Mouse (Mus musculus): ENCODE measurements around the gene Gm39566. TPM values are rescaled to one million over a fixed set of nuclear protein-coding genes. Genes with fewer than 3 reads are reported as not detected.
A peak's percentile ranks its signal among the peaks of the same experiment; 100 is the strongest.

The Gm39566 gene
- polyA plus RNA-seq, 1 experiment from 2014 or later, result not detected

GRCm38 (mm10) chr11:69800392-69801197 is 14.5 kb downstream of the Gm39566 start:
- peak overlapping the region; percentile 66 for H3K9ac ChIP-seq (replicated peaks; ENCODE audit: low read length)
- H3K4me3 ChIP-seq (ENCODE audit: low read depth, low read length), result peak overlapping the region; percentile 53
- H3K27me3 ChIP-seq (ENCODE audit: control insufficient read depth, insufficient read depth, low read length), result peaks cover 52% of the 10 kb centered on the region
- under 1% methylated on average over 36 of the region's 36 CpGs for WGBS
- peak overlapping the region; percentile 94 for H3K4me2 ChIP-seq (ENCODE audit: low read depth, low read length)
- peak; percentile 80 for DNase-seq (ENCODE audit: low spot score)
- H3K36me3 ChIP-seq (replicated peaks; ENCODE audit: control insufficient read depth, insufficient read depth, low read depth, low read length), result no peaks in the 10 kb centered on the region
- ATAC-seq (replicated peaks; ENCODE audit: insufficient number of reproducible peaks, low FRiP score, low TSS enrichment, low read depth), result peak; percentile 65
- peaks cover 25% of the 10 kb centered on the region for H3K4me1 ChIP-seq (ENCODE audit: control insufficient read depth, insufficient read depth, low read length)
- peak overlapping the region; percentile 54; the same call in 1 of the 2 replicates for H3K27ac ChIP-seq (replicated peaks; ENCODE audit: low read depth, low read length)
- H3K9me3 ChIP-seq (replicated peaks; ENCODE audit: control insufficient read depth, low read length), result no peaks in the 10 kb centered on the region

GRCm38 (mm10) chr11:69800138-69800391 is 15.0 kb downstream of the Gm39566 start:
- peaks cover 27% of the 10 kb centered on the region for H3K4me1 ChIP-seq (ENCODE audit: control insufficient read depth, insufficient read depth, low read length)
- no peaks in the 10 kb centered on the region for H3K36me3 ChIP-seq (replicated peaks; ENCODE audit: control insufficient read depth, insufficient read depth, low read depth, low read length)
- peak overlapping the region; percentile 66 for H3K9ac ChIP-seq (replicated peaks; ENCODE audit: low read length)
- DNase-seq (ENCODE audit: low spot score), result peak; percentile 44
- peak overlapping the region; percentile 94 for H3K4me2 ChIP-seq (ENCODE audit: low read depth, low read length)
- H3K4me3 ChIP-seq (ENCODE audit: low read depth, low read length), result peak overlapping the region; percentile 53
- no peaks in the 10 kb centered on the region for H3K9me3 ChIP-seq (replicated peaks; ENCODE audit: control insufficient read depth, low read length)
- ATAC-seq (replicated peaks; ENCODE audit: insufficient number of reproducible peaks, low FRiP score, low TSS enrichment, low read depth), result 0 out of 2 replicates have a peak, but pooled peaks have one; percentile 0
- peaks cover 53% of the 10 kb centered on the region for H3K27me3 ChIP-seq (ENCODE audit: control insufficient read depth, insufficient read depth, low read length)
- H3K27ac ChIP-seq (replicated peaks; ENCODE audit: low read depth, low read length), result 0 out of 2 replicates have a peak overlapping the region, but pooled peaks have one; percentile 8
- 0% methylated on average over 11 of the region's 11 CpGs for WGBS

- 28% methylated on average over 12 of the region's 12 CpGs for WGBS
- Histone ChIP-seq H3K4me2 (ENCODE audit: low read depth, low read length) (peak overlapping the region; percentile 94), H3K27ac (replicated peaks; ENCODE audit: low read depth, low read length) (peak overlapping the region; percentile 49; the same call in 1 of the 2 replicates), H3K9ac (replicated peaks; ENCODE audit: low read length) (no peak overlapping the region), H3K27me3 (ENCODE audit: control insufficient read depth, insufficient read depth, low read length) (peaks cover 48% of the 10 kb centered on the region), H3K9me3 (replicated peaks; ENCODE audit: control insufficient read depth, low read length) (no peaks in the 10 kb centered on the region), H3K4me1 (ENCODE audit: control insufficient read depth, insufficient read depth, low read length) (peaks cover 27% of the 10 kb centered on the region), H3K36me3 (replicated peaks; ENCODE audit: control insufficient read depth, insufficient read depth, low read depth, low read length) (no peaks in the 10 kb centered on the region), H3K4me3 (ENCODE audit: low read depth, low read length) (peak overlapping the region; percentile 53)
- ATAC-seq (replicated peaks; ENCODE audit: insufficient number of reproducible peaks, low FRiP score, low TSS enrichment, low read depth), result no peak
- DNase-seq (ENCODE audit: low spot score), result no peak
These were observed 15.5 kb downstream of the Gm39566 start for GRCm38 (mm10) chr11:69799394-69800137.

GRCm38 (mm10) chr11:69797924-69798323 is 17.2 kb downstream of the Gm39566 start:
- WGBS, result 69% methylated on average over 7 of the region's 7 CpGs
- peaks cover 34% of the 10 kb centered on the region for H3K27me3 ChIP-seq (ENCODE audit: control insufficient read depth, insufficient read depth, low read length)
- H3K4me2 ChIP-seq (ENCODE audit: low read depth, low read length), result no peak overlapping the region
- no peak overlapping the region for H3K27ac ChIP-seq (replicated peaks; ENCODE audit: low read depth, low read length)
- ATAC-seq (replicated peaks; ENCODE audit: insufficient number of reproducible peaks, low FRiP score, low TSS enrichment, low read depth) (no peak), DNase-seq (ENCODE audit: low spot score) (no peak)
- H3K36me3 ChIP-seq (replicated peaks; ENCODE audit: control insufficient read depth, insufficient read depth, low read depth, low read length), result no peaks in the 10 kb centered on the region
- H3K9me3 ChIP-seq (replicated peaks; ENCODE audit: control insufficient read depth, low read length), result no peaks in the 10 kb centered on the region
- H3K4me1 ChIP-seq (ENCODE audit: control insufficient read depth, insufficient read depth, low read length), result peaks cover 19% of the 10 kb centered on the region
- no peak overlapping the region for H3K4me3 ChIP-seq (ENCODE audit: low read depth, low read length)
- no peak overlapping the region for H3K9ac ChIP-seq (replicated peaks; ENCODE audit: low read length)

GRCm38 (mm10) chr11:69795983-69796435 is 19.1 kb downstream of the Gm39566 start:
- DNase-seq (ENCODE audit: low spot score) (no peak), ATAC-seq (replicated peaks; ENCODE audit: insufficient number of reproducible peaks, low FRiP score, low TSS enrichment, low read depth) (no peak)
- Histone ChIP-seq H3K4me2 (ENCODE audit: low read depth, low read length) (peak overlapping the region; percentile 80), H3K27ac (replicated peaks; ENCODE audit: low read depth, low read length) (no peak overlapping the region), H3K9me3 (replicated peaks; ENCODE audit: control insufficient read depth, low read length) (no peaks in the 10 kb centered on the region), H3K4me1 (ENCODE audit: control insufficient read depth, insufficient read depth, low read length) (peaks cover 12% of the 10 kb centered on the region; the same call in 1 of the 2 replicates), H3K27me3 (ENCODE audit: control insufficient read depth, insufficient read depth, low read length) (peaks cover 17% of the 10 kb centered on the region), H3K36me3 (replicated peaks; ENCODE audit: control insufficient read depth, insufficient read depth, low read depth, low read length) (no peaks in the 10 kb centered on the region), H3K4me3 (ENCODE audit: low read depth, low read length) (peak overlapping the region; percentile 40), H3K9ac (replicated peaks; ENCODE audit: low read length) (no peak overlapping the region; the same call in 1 of the 2 replicates)
- WGBS, result 3% methylated on average over 13 of the region's 13 CpGs

GRCm38 (mm10) chr11:69795168-69795982 is 19.7 kb downstream of the Gm39566 start, which contains the start of gene Chrnb1:
TSS of gene Chrnb1 (minus strand) at chr11:69795943.
- Histone ChIP-seq H3K9ac (replicated peaks; ENCODE audit: low read length) (peak within 1 kb of the TSS; percentile 46), H3K27me3 (ENCODE audit: control insufficient read depth, insufficient read depth, low read length) (peaks cover 17% of the 10 kb centered on the region), H3K4me3 (ENCODE audit: low read depth, low read length) (peak within 1 kb of the TSS; percentile 40), H3K9me3 (replicated peaks; ENCODE audit: control insufficient read depth, low read length) (no peaks in the 10 kb centered on the region), H3K4me1 (ENCODE audit: control insufficient read depth, insufficient read depth, low read length) (peaks cover 12% of the 10 kb centered on the region; the same call in 1 of the 2 replicates), H3K4me2 (ENCODE audit: low read depth, low read length) (peak within 1 kb of the TSS; percentile 80), H3K36me3 (replicated peaks; ENCODE audit: control insufficient read depth, insufficient read depth, low read depth, low read length) (no peaks in the 10 kb centered on the region), H3K27ac (replicated peaks; ENCODE audit: low read depth, low read length) (no peak within 1 kb of the TSS)
- 2% methylated on average over 52 of the region's 52 CpGs for WGBS
- peak; percentile 92 for ATAC-seq (replicated peaks; ENCODE audit: insufficient number of reproducible peaks, low FRiP score, low TSS enrichment, low read depth)
- peak; percentile 95 for DNase-seq (ENCODE audit: low spot score)

- DNase-seq (ENCODE audit: low spot score), result no peak
- no peak overlapping the region for H3K27ac ChIP-seq (replicated peaks; ENCODE audit: low read depth, low read length)
These were observed 21.7 kb downstream of the Gm39566 start for GRCm38 (mm10) chr11:69793429-69793828.

More at GRCm38 (mm10) chr11:69793429-69793828, 21.7 kb downstream of the Gm39566 start:
- peaks cover 12% of the 10 kb centered on the region; the same call in 1 of the 2 replicates for H3K27me3 ChIP-seq (ENCODE audit: control insufficient read depth, insufficient read depth, low read length)
- H3K36me3 ChIP-seq (replicated peaks; ENCODE audit: control insufficient read depth, insufficient read depth, low read depth, low read length), result no peaks in the 10 kb centered on the region
- H3K9ac ChIP-seq (replicated peaks; ENCODE audit: low read length), result no peak overlapping the region
- WGBS, result 59% methylated on average over 5 of the region's 5 CpGs
- no peak overlapping the region for H3K4me3 ChIP-seq (ENCODE audit: low read depth, low read length)
- no peak for ATAC-seq (replicated peaks; ENCODE audit: insufficient number of reproducible peaks, low FRiP score, low TSS enrichment, low read depth)
- H3K4me1 ChIP-seq (ENCODE audit: control insufficient read depth, insufficient read depth, low read length), result peaks cover 5% of the 10 kb centered on the region; the same call in 1 of the 2 replicates
- no peak overlapping the region for H3K4me2 ChIP-seq (ENCODE audit: low read depth, low read length)
- H3K9me3 ChIP-seq (replicated peaks; ENCODE audit: control insufficient read depth, low read length), result no peaks in the 10 kb centered on the region

Data from embryonic facial prominence, embryonic 11.5 days (tissue).